9 mouse cellular contexts compared by ENCODE assay signal in the genomic region with DNA sequence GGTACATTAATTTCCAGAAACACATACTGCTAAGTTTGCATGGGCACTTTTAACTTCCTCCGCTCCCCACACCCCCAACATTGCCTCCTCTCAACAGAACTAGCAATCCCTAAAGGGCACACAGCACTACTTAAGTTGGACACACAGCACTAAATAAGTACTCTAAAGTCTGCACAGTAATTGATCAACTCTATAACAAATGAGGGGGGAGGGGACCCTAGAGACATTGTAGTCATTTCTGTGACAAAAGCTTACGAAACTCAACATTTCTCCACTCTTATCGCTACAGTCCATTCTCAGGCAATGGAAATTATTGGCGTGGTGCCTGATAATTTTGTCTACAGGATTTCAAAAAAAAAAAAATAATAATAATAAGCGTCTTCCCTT. TPM values are rescaled to one million over a fixed set of nuclear protein-coding genes. Genes with fewer than 3 reads are reported as not detected.
DNase-seq lines count a peak whose midpoint lies in the region; ATAC-seq and TF ChIP-seq lines count a peak whose summit lies in the region.
"Had no signal": no experiment of that assay in that cellular context is flagged by ENCODE, and none has a peak within 500 bp of the region (broad histone marks: within the 10 kb centered on the region; RNA-seq: fewer than 3 reads in every experiment).

No protein-coding gene starts in this region.

- no peak for TF ChIP-seq CTCF in kidney, adult 2 months (conservative IDR thresholded peaks at IDR 0.05; ENCODE audit: insufficient read depth, insufficient read length, low read depth, low read length)
- no peak for TF ChIP-seq CTCF in small intestine, adult 2 months (IDR thresholded peaks at IDR 0.05; ENCODE audit: extremely low read depth, insufficient read length, insufficient replicate concordance, low read depth, low read length)

- H3K27ac ChIP-seq in kidney, adult 2 months (ENCODE audit: insufficient read depth, low read depth, low read length): peak overlapping the region; percentile 94
- H3K27ac ChIP-seq in limb, embryonic 14.5 days (replicated peaks; ENCODE audit: low read depth, low read length): peak overlapping the region; percentile 70; the same call in 1 of the 2 replicates
- H3K27ac ChIP-seq in small intestine, adult 2 months (ENCODE audit: insufficient read depth, low read depth, low read length): peak overlapping the region; percentile 37; the same call in 1 of the 2 replicates

- H3K36me3 ChIP-seq in kidney, adult 2 months (ENCODE audit: control insufficient read depth, insufficient read depth, low read length): no peaks in the 10 kb centered on the region
- H3K36me3 ChIP-seq in limb, embryonic 14.5 days (ENCODE audit: control insufficient read depth, insufficient read depth, low read length): peaks cover 7% of the 10 kb centered on the region; the same call in 1 of the 2 replicates
- no peaks in the 10 kb centered on the region for H3K36me3 ChIP-seq in small intestine, adult 2 months (ENCODE audit: control insufficient read depth, insufficient read depth, low read length)

- peak overlapping the region; percentile 81 for H3K4me2 ChIP-seq in limb, embryonic 14.5 days (replicated peaks; ENCODE audit: low read depth, low read length, severe bottlenecking)

- intact Hi-C loops in left cerebral cortex, postnatal 36 days (cut with DNase I): loop anchor here (5.0 kb wide), 3 partner anchors 52 to 268 kb away; no protein-coding TSS in a partner anchor

- H3K27me3 ChIP-seq in kidney, adult 2 months (replicated peaks; ENCODE audit: control insufficient read depth, insufficient read depth, low read length): 0 out of 2 replicates have a peak, but pooled peaks cover 3% of the 10 kb centered on the region
- no peaks in the 10 kb centered on the region for H3K27me3 ChIP-seq in limb, embryonic 14.5 days (ENCODE audit: control insufficient read depth, insufficient read depth, low read length)
- peaks cover 18% of the 10 kb centered on the region; the same call in 1 of the 2 replicates for H3K27me3 ChIP-seq in small intestine, adult 2 months (ENCODE audit: control insufficient read depth, insufficient read depth, low read length)
- H3K27me3 ChIP-seq: Patski had no signal

- peak; percentile 24 for DNase-seq in kidney, adult 2 months
- DNase-seq in kidney, adult 18-20 months: no peak
- peak; percentile 74 for DNase-seq in MEL-GATA-1-ER (ENCODE audit: extremely low read depth, low read depth)
- DNase-seq in limb, embryonic 14.5 days (ENCODE audit: low spot score): no peak
- DNase-seq in left cerebral cortex, postnatal 36 days (ENCODE audit: low spot score in 2 of 2): no peak
- DNase-seq in spleen, adult 18-20 months: no peak

- H3K9me3 ChIP-seq in limb, embryonic 14.5 days (ENCODE audit: control insufficient read depth, low read length): no peaks in the 10 kb centered on the region

- WGBS in kidney, adult 2 months: 15% methylated on average over 5 of the region's 5 CpGs
- 8% methylated on average over 5 of the region's 5 CpGs for WGBS in limb, embryonic 14.5 days
- 16% methylated on average over 5 of the region's 5 CpGs for WGBS in small intestine, adult 2 months

- H3K4me1 ChIP-seq in kidney, adult 2 months (ENCODE audit: control insufficient read depth, insufficient read depth, low read length): no peaks in the 10 kb centered on the region
- peaks cover 13% of the 10 kb centered on the region for H3K4me1 ChIP-seq in limb, embryonic 14.5 days (ENCODE audit: control insufficient read depth, insufficient read depth, low read length)
- 0 out of 2 replicates have a peak, but pooled peaks cover 3% of the 10 kb centered on the region for H3K4me1 ChIP-seq in small intestine, adult 2 months (ENCODE audit: control insufficient read depth, insufficient read depth, insufficient read length, low read length)

- peak overlapping the region; percentile 63 for H3K4me3 ChIP-seq in kidney, adult 2 months (ENCODE audit: insufficient read depth, low read depth, low read length)
- peak overlapping the region; percentile 55 for H3K4me3 ChIP-seq in limb, embryonic 14.5 days (replicated peaks; ENCODE audit: low read length)
- no peak overlapping the region for H3K4me3 ChIP-seq in small intestine, adult 2 months (ENCODE audit: low read depth, low read length)

- no peak for TF ChIP-seq POLR2A in kidney, adult 2 months (IDR thresholded peaks at IDR 0.05; ENCODE audit: low read depth, low read length)
- TF ChIP-seq POLR2A in limb, embryonic 14.5 days (IDR thresholded peaks at IDR 0.05; ENCODE audit: borderline replicate concordance, extremely low read depth, insufficient read depth, insufficient read length): no peak
- no peak for TF ChIP-seq POLR2A in small intestine, adult 2 months (IDR thresholded peaks at IDR 0.05; ENCODE audit: low read depth, low read length)

- 0 out of 2 replicates have a peak, but pooled peaks have one; percentile 12 for ATAC-seq in granulocyte monocyte progenitor cell, adult 5-6 weeks (replicated peaks; ENCODE audit: poor library complexity, severe bottlenecking)
- no peak for ATAC-seq in limb, embryonic 14.5 days (ENCODE audit: low FRiP score, low read depth)

- peak overlapping the region; percentile 80 for H3K9ac ChIP-seq in limb, embryonic 14.5 days (ENCODE audit: low read depth, low read length, severe bottlenecking)

RNA-seq across cellular contexts. Expression of gene S1pr1, which starts 0.8 kb away (rescaled TPM):
- polyA plus RNA-seq in kidney, adult 2 months (2012; rRNA removed): 23.1 and 24.0 TPM in 2 replicates
- total RNA-seq in granulocyte monocyte progenitor cell, adult 5-6 weeks (2014; fragmentation: Nextera tagmentation): 0.77 and 1.6 TPM in 2 replicates
- 0.26 and 1.0 TPM in 2 replicates for total RNA-seq in granulocyte monocyte progenitor cell, adult 5-6 weeks (2017)
- polyA plus RNA-seq in limb, embryonic 14.5 days (2012; rRNA removed): 20.5 and 24.6 TPM in 2 replicates
- polyA plus RNA-seq in limb, embryonic 14.5 days (2014; fragmentation: Nextera tagmentation; extraction: Ambion mirVana): 18.5 and 22.0 TPM in 2 replicates
- 7.5 and 13.5 TPM in 2 replicates for polyA plus RNA-seq in small intestine, adult 2 months (2012; rRNA removed)
- total RNA-seq in left cerebral cortex, postnatal 36 days (2021): 100 to 1,000 TPM in 1 of 2 experiments, 10 to 100 TPM in 1; 87.4 to 104 TPM

Comparison
In these comparisons a context has a peak if more than half of its experiments do, and no peak if none do; other contexts are left out.
1. DNase-seq: peak in kidney, adult 2 months (single experiment) and MEL-GATA-1-ER (single experiment); none in kidney, adult 18-20 months (single experiment), limb, embryonic 14.5 days (single experiment), left cerebral cortex, postnatal 36 days (0 of 2) and spleen, adult 18-20 months (0 of 2).
2. H3K27ac ChIP-seq: peak in every context shown above with its lines; median percentile 94 in kidney, adult 2 months; 70 in limb, embryonic 14.5 days; 37 in small intestine, adult 2 months.